Mouse (Mus musculus): ENCODE measurements around the gene 9130213A22Rik. TPM values are rescaled to one million over a fixed set of nuclear protein-coding genes. Genes with fewer than 3 reads are reported as not detected.

9130213A22Rik gene
- polyA plus RNA-seq, 1 experiment from 2014 or later: 0.27 TPM

- no peaks in the 10 kb centered on the region for H3K9me3 ChIP-seq (replicated peaks; ENCODE audit: control insufficient read depth, low read length)
- peak overlapping the region; percentile 81 for H3K9ac ChIP-seq (ENCODE audit: low read length)
- peak overlapping the region; percentile 96 for H3K27ac ChIP-seq (ENCODE audit: low read length)
- WGBS: under 1% methylated on average over 22 of the region's 22 CpGs
- ATAC-seq (ENCODE audit: insufficient read depth, low FRiP score): no peak
- H3K27me3 ChIP-seq (ENCODE audit: control insufficient read depth, insufficient read depth, low read length): no peaks in the 10 kb centered on the region
- H3K4me1 ChIP-seq (ENCODE audit: control insufficient read depth, insufficient read depth, low read length): peaks cover 36% of the 10 kb centered on the region
- H3K4me3 ChIP-seq (replicated peaks; ENCODE audit: low read length): peak overlapping the region; percentile 57
- H3K4me2 ChIP-seq (ENCODE audit: low read depth, low read length): peak overlapping the region; percentile 96
- H3K36me3 ChIP-seq (ENCODE audit: control insufficient read depth, insufficient read depth, low read length): peaks cover 24% of the 10 kb centered on the region; the same call in 1 of the 2 replicates
Observed at GRCm38 (mm10) chr11:69099177-69099914, 23.0 kb downstream of the 9130213A22Rik start.

GRCm38 (mm10) chr11:69098762-69099091, 23.7 kb downstream of the 9130213A22Rik start:
- no peaks in the 10 kb centered on the region for H3K27me3 ChIP-seq (ENCODE audit: control insufficient read depth, insufficient read depth, low read length)
- H3K4me1 ChIP-seq (ENCODE audit: control insufficient read depth, insufficient read depth, low read length): peaks cover 38% of the 10 kb centered on the region
- peak overlapping the region; percentile 96 for H3K4me2 ChIP-seq (ENCODE audit: low read depth, low read length)
- peaks cover 19% of the 10 kb centered on the region; the same call in 1 of the 2 replicates for H3K36me3 ChIP-seq (ENCODE audit: control insufficient read depth, insufficient read depth, low read length)
- WGBS: under 1% methylated on average over 19 of the region's 19 CpGs
- peak overlapping the region; percentile 96 for H3K27ac ChIP-seq (ENCODE audit: low read length)
- ATAC-seq (ENCODE audit: insufficient read depth, low FRiP score): peak; percentile 15
- H3K9ac ChIP-seq (ENCODE audit: low read length): peak overlapping the region; percentile 81
- H3K4me3 ChIP-seq (replicated peaks; ENCODE audit: low read length): peak overlapping the region; percentile 57
- H3K9me3 ChIP-seq (replicated peaks; ENCODE audit: control insufficient read depth, low read length): no peaks in the 10 kb centered on the region

GRCm38 (mm10) chr11:69098039-69098761, 24.2 kb downstream of the 9130213A22Rik start:
- H3K9me3 ChIP-seq (replicated peaks; ENCODE audit: control insufficient read depth, low read length): no peaks in the 10 kb centered on the region
- H3K4me2 ChIP-seq (ENCODE audit: low read depth, low read length): peak overlapping the region; percentile 96
- H3K27me3 ChIP-seq (ENCODE audit: control insufficient read depth, insufficient read depth, low read length): no peaks in the 10 kb centered on the region
- peaks cover 38% of the 10 kb centered on the region for H3K4me1 ChIP-seq (ENCODE audit: control insufficient read depth, insufficient read depth, low read length)
- H3K27ac ChIP-seq (ENCODE audit: low read length): peak overlapping the region; percentile 96
- peak overlapping the region; percentile 57 for H3K4me3 ChIP-seq (replicated peaks; ENCODE audit: low read length)
- ATAC-seq (ENCODE audit: insufficient read depth, low FRiP score): no peak
- H3K36me3 ChIP-seq (ENCODE audit: control insufficient read depth, insufficient read depth, low read length): peaks cover 14% of the 10 kb centered on the region; the same call in 1 of the 2 replicates
- H3K9ac ChIP-seq (ENCODE audit: low read length): peak overlapping the region; percentile 70
- 21% methylated on average over 8 of the region's 8 CpGs for WGBS

GRCm38 (mm10) chr11:69096987-69097900, 25.1 kb downstream of the 9130213A22Rik start:
- Histone ChIP-seq H3K4me3 (replicated peaks; ENCODE audit: low read length) (peak overlapping the region; percentile 57), H3K4me2 (ENCODE audit: low read depth, low read length) (peak overlapping the region; percentile 96), H3K9ac (ENCODE audit: low read length) (peak overlapping the region; percentile 76), H3K9me3 (replicated peaks; ENCODE audit: control insufficient read depth, low read length) (no peaks in the 10 kb centered on the region), H3K27ac (ENCODE audit: low read length) (peak overlapping the region; percentile 96), H3K36me3 (ENCODE audit: control insufficient read depth, insufficient read depth, low read length) (peaks cover 17% of the 10 kb centered on the region; the same call in 1 of the 2 replicates), H3K4me1 (ENCODE audit: control insufficient read depth, insufficient read depth, low read length) (peaks cover 41% of the 10 kb centered on the region), H3K27me3 (ENCODE audit: control insufficient read depth, insufficient read depth, low read length) (no peaks in the 10 kb centered on the region)
- WGBS: 2% methylated on average over 29 of the region's 29 CpGs
- ATAC-seq (ENCODE audit: insufficient read depth, low FRiP score): peak; percentile 65

GRCm38 (mm10) chr11:69096360-69096986, 25.9 kb downstream of the 9130213A22Rik start:
- Histone ChIP-seq H3K36me3 (ENCODE audit: control insufficient read depth, insufficient read depth, low read length) (peaks cover 10% of the 10 kb centered on the region; the same call in 1 of the 2 replicates), H3K4me2 (ENCODE audit: low read depth, low read length) (peak overlapping the region; percentile 96), H3K4me3 (replicated peaks; ENCODE audit: low read length) (peak overlapping the region; percentile 57), H3K9me3 (replicated peaks; ENCODE audit: control insufficient read depth, low read length) (no peaks in the 10 kb centered on the region), H3K27ac (ENCODE audit: low read length) (peak overlapping the region; percentile 96), H3K4me1 (ENCODE audit: control insufficient read depth, insufficient read depth, low read length) (peaks cover 41% of the 10 kb centered on the region), H3K27me3 (ENCODE audit: control insufficient read depth, insufficient read depth, low read length) (no peaks in the 10 kb centered on the region), H3K9ac (ENCODE audit: low read length) (peak overlapping the region; percentile 76)
- 6% methylated on average over 9 of the region's 9 CpGs for WGBS
- ATAC-seq (ENCODE audit: insufficient read depth, low FRiP score): no peak

- peaks cover 4% of the 10 kb centered on the region; the same call in 1 of the 2 replicates for H3K36me3 ChIP-seq (ENCODE audit: control insufficient read depth, insufficient read depth, low read length)
- no peak for ATAC-seq (ENCODE audit: insufficient read depth, low FRiP score)
- H3K27ac ChIP-seq (ENCODE audit: low read length): peak overlapping the region; percentile 96
- WGBS: 2% methylated on average over 27 of the region's 27 CpGs
- no peaks in the 10 kb centered on the region for H3K9me3 ChIP-seq (replicated peaks; ENCODE audit: control insufficient read depth, low read length)
- peak overlapping the region; percentile 76 for H3K9ac ChIP-seq (ENCODE audit: low read length)
- peak overlapping the region; percentile 57 for H3K4me3 ChIP-seq (replicated peaks; ENCODE audit: low read length)
- H3K27me3 ChIP-seq (ENCODE audit: control insufficient read depth, insufficient read depth, low read length): no peaks in the 10 kb centered on the region
- H3K4me1 ChIP-seq (ENCODE audit: control insufficient read depth, insufficient read depth, low read length): peaks cover 41% of the 10 kb centered on the region
- H3K4me2 ChIP-seq (ENCODE audit: low read depth, low read length): peak overlapping the region; percentile 96
Observed at GRCm38 (mm10) chr11:69095511-69096231, 26.7 kb downstream of the 9130213A22Rik start.

GRCm38 (mm10) chr11:69094697-69095429, 27.5 kb downstream of the 9130213A22Rik start, which contains the start of gene Per1:
Gene Per1 (plus strand): TSS chr11:69095217.
- peak; percentile 92 for ATAC-seq (ENCODE audit: insufficient read depth, low FRiP score)
- peak within 1 kb of the TSS; percentile 57 for H3K4me3 ChIP-seq (replicated peaks; ENCODE audit: low read length)
- peaks cover 41% of the 10 kb centered on the region for H3K4me1 ChIP-seq (ENCODE audit: control insufficient read depth, insufficient read depth, low read length)
- H3K9me3 ChIP-seq (replicated peaks; ENCODE audit: control insufficient read depth, low read length): no peaks in the 10 kb centered on the region
- peaks cover 4% of the 10 kb centered on the region; the same call in 1 of the 2 replicates for H3K36me3 ChIP-seq (ENCODE audit: control insufficient read depth, insufficient read depth, low read length)
- under 1% methylated on average over 37 of the region's 37 CpGs for WGBS
- H3K27ac ChIP-seq (ENCODE audit: low read length): peak within 1 kb of the TSS; percentile 96
- H3K9ac ChIP-seq (ENCODE audit: low read length): peak within 1 kb of the TSS; percentile 76
- H3K27me3 ChIP-seq (ENCODE audit: control insufficient read depth, insufficient read depth, low read length): no peaks in the 10 kb centered on the region
- peak within 1 kb of the TSS; percentile 96 for H3K4me2 ChIP-seq (ENCODE audit: low read depth, low read length)
